8 mouse cellular contexts compared by ENCODE assay signal in the genomic region with DNA sequence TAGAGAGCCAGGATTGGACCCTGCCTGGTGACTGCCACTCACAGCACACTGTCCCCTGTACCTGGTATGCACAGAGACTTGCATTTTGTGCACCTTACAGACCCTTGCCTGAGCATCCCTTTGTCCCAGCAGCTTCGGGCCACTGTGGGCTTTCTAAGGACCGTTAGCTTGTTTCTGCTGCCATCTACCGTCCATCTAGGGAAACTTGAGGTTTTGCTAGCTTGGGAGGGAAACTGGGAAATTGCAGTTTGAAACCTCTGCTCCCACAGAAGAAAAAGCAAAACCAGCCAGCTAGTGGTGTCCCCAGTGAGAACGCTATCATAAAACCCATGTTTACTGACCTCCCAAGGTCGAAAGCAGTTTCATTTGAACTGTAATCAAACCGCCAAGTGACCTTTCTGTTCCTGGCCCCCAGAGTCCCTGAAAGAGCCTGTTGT.
DNase-seq lines count a peak whose midpoint lies in the region; ATAC-seq and TF ChIP-seq lines count a peak whose summit lies in the region.

No protein-coding gene starts in this region.

- peak; percentile 79; the same call in 1 of the 2 replicates for ATAC-seq in embryonic facial prominence, embryonic 11.5 days (replicated peaks; ENCODE audit: insufficient number of reproducible peaks, low FRiP score, low TSS enrichment, low read depth)
- 0 out of 2 replicates have a peak, but pooled peaks have one; percentile 32 for ATAC-seq in lung, embryonic 15.5 days (ENCODE audit: borderline replicate concordance, extremely low read depth, low FRiP score, low TSS enrichment)
- no peak for ATAC-seq in erythroblast, adult 5-6 weeks (replicated peaks; ENCODE audit: low FRiP score, poor library complexity, severe bottlenecking)

- H3K36me3 ChIP-seq in ES-Bruce4 (ENCODE audit: control insufficient read depth, insufficient read depth, low read length, poor library complexity, severe bottlenecking), result no peaks in the 10 kb centered on the region
- no peaks in the 10 kb centered on the region for H3K36me3 ChIP-seq in embryonic facial prominence, embryonic 11.5 days (replicated peaks; ENCODE audit: control insufficient read depth, insufficient read depth, low read depth, low read length)
- 0 out of 2 replicates have a peak, but pooled peaks cover 4% of the 10 kb centered on the region for H3K36me3 ChIP-seq in lung, embryonic 15.5 days

- peak; percentile 40 for DNase-seq in adrenal gland, postnatal 25 days
- DNase-seq in embryonic facial prominence, embryonic 11.5 days (ENCODE audit: low spot score), result peak; percentile 90
- DNase-seq in heart, postnatal 4 days, result peak; percentile 73
- peak; percentile 67 to 77 for DNase-seq in kidney, postnatal 4 days
- DNase-seq in retina, adult 2 months (ENCODE audit: low read depth, low spot score), result peak; percentile 61

- H3K27me3 ChIP-seq in ES-Bruce4 (ENCODE audit: control insufficient read depth, insufficient read depth, low read length, poor library complexity, severe bottlenecking), result no peaks in the 10 kb centered on the region
- H3K27me3 ChIP-seq in embryonic facial prominence, embryonic 11.5 days (ENCODE audit: control insufficient read depth, insufficient read depth, low read length), result no peaks in the 10 kb centered on the region
- H3K27me3 ChIP-seq in lung, embryonic 15.5 days, result no peaks in the 10 kb centered on the region

- no peak overlapping the region for H3K4me2 ChIP-seq in embryonic facial prominence, embryonic 11.5 days (ENCODE audit: low read depth, low read length)
- no peak overlapping the region for H3K4me2 ChIP-seq in lung, embryonic 15.5 days

- no peak overlapping the region for H3K9ac ChIP-seq in ES-Bruce4 (ENCODE audit: low read depth, poor library complexity, severe bottlenecking)
- H3K9ac ChIP-seq in embryonic facial prominence, embryonic 11.5 days (replicated peaks; ENCODE audit: low read length), result no peak overlapping the region; the same call in 1 of the 2 replicates
- no peak overlapping the region for H3K9ac ChIP-seq in lung, embryonic 15.5 days

- TF ChIP-seq POLR2A in ES-Bruce4 (IDR thresholded peaks at IDR 0.05; ENCODE audit: insufficient read depth, low read length), result no peak

- TF ChIP-seq CTCF in ES-Bruce4 (IDR thresholded peaks at IDR 0.05; ENCODE audit: low read depth, low read length), result peak; percentile 64

- no peak for TF ChIP-seq EP300 in ES-Bruce4 (IDR thresholded peaks at IDR 0.05; ENCODE audit: insufficient read depth, low read depth, low read length)

- no peak overlapping the region for H3K27ac ChIP-seq in ES-Bruce4 (ENCODE audit: insufficient read depth, low read length)
- H3K27ac ChIP-seq in embryonic facial prominence, embryonic 11.5 days (replicated peaks; ENCODE audit: low read depth, low read length), result no peak overlapping the region
- H3K27ac ChIP-seq in lung, embryonic 15.5 days, result no peak overlapping the region

- no peaks in the 10 kb centered on the region for H3K4me1 ChIP-seq in ES-Bruce4 (ENCODE audit: control insufficient read depth, insufficient read depth, low read length)
- H3K4me1 ChIP-seq in embryonic facial prominence, embryonic 11.5 days (ENCODE audit: control insufficient read depth, insufficient read depth, low read length), result no peaks in the 10 kb centered on the region
- H3K4me1 ChIP-seq in lung, embryonic 15.5 days, result no peaks in the 10 kb centered on the region

- no peak overlapping the region for H3K4me3 ChIP-seq in ES-Bruce4 (ENCODE audit: low read depth, low read length)
- no peak overlapping the region for H3K4me3 ChIP-seq in embryonic facial prominence, embryonic 11.5 days (ENCODE audit: low read depth, low read length)
- H3K4me3 ChIP-seq in lung, embryonic 15.5 days, result no peak overlapping the region

- 6% methylated on average over 6 of the region's 6 CpGs for whole genome bisulfite sequencing in embryonic facial prominence, embryonic 11.5 days
- 12% methylated on average over 6 of the region's 6 CpGs for WGBS in lung, embryonic 15.5 days

- H3K9me3 ChIP-seq in ES-Bruce4 (replicated peaks; ENCODE audit: control insufficient read depth, insufficient read depth, low read length, poor library complexity, severe bottlenecking), result no peaks in the 10 kb centered on the region
- no peaks in the 10 kb centered on the region for H3K9me3 ChIP-seq in embryonic facial prominence, embryonic 11.5 days (replicated peaks; ENCODE audit: control insufficient read depth, low read length)
- H3K9me3 ChIP-seq in lung, embryonic 15.5 days, result no peaks in the 10 kb centered on the region

Comparison
In these comparisons a context has a peak if more than half of its experiments do, and no peak if none do; other contexts are left out.
1. DNase-seq: peak in every context shown above with its lines; median percentile 90 in embryonic facial prominence, embryonic 11.5 days; 73 in heart, postnatal 4 days; 72 in kidney, postnatal 4 days; 61 in retina, adult 2 months; 40 in adrenal gland, postnatal 25 days.